Mouse (Mus musculus): ENCODE measurements at regions not wholly inside any gene's neighbourhood (a gene's known extent, or its start where the extent isn't known, plus 50 kb on each side); places are given as distances from the start of the nearest gene placed in this dataset.

DNA sequence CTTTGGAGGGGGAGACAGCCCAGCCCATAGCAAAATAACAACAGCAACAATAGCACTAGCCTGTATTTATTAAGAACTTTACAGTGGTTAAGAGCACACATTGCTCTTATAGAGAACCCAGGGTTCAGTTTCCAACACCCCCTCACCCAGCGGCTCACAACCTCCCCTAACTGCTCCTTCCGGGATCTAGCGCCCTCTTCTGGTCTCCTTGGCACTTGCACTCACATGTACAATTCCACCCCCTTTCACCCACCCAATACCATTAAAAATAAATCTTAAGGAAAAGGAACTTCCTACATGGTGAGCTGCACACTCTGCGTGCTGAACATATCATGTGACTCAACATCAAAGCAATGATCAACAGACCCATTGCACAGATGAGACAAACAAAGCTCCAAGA lies 261.5 kb upstream of the Irx3 start:
- H3K4me2 ChIP-seq (replicated peaks; ENCODE audit: low read depth, low read length), result no peak overlapping the region
- no peak overlapping the region for H3K27ac ChIP-seq (ENCODE audit: low read length)
- H3K4me3 ChIP-seq (ENCODE audit: low read length), result no peak overlapping the region
- H3K36me3 ChIP-seq (ENCODE audit: insufficient read depth, low read length), result no peaks in the 10 kb centered on the region
- 72% methylated on average over 4 of the region's 4 CpGs for WGBS
- no peaks in the 10 kb centered on the region for H3K9me3 ChIP-seq (ENCODE audit: low read length)
- no peak overlapping the region for H3K9ac ChIP-seq (replicated peaks; ENCODE audit: low read length)
- H3K27me3 ChIP-seq (ENCODE audit: insufficient read depth, low read length), result peaks cover 28% of the 10 kb centered on the region
- H3K4me1 ChIP-seq (ENCODE audit: insufficient read depth, low read length), result peaks cover 20% of the 10 kb centered on the region
- no peak for ATAC-seq (ENCODE audit: low FRiP score, low TSS enrichment)

DNA sequence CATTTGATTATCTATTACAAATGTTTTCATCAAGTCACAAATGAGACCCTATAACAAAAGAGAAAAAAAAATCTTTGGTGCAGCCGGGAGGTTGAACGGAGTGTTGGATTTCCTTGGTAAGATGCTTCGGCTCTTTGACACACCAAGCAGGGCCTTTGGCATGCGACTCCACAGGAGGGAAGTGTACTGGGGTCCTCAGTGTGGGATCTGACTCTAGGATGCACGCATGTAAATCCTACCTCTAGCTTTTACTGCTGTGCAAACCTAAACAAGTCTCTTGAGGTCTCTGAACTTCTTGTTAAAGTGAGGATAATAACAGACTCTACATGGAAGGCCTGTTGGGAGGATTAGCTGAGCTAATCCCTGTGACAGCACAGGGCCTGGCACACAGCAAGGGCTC lies 257.6 kb upstream of the Irx3 start:
- Histone ChIP-seq H3K4me2 (replicated peaks; ENCODE audit: low read depth, low read length) (no peak overlapping the region), H3K27me3 (ENCODE audit: insufficient read depth, low read length) (peaks cover 20% of the 10 kb centered on the region; the same call in 1 of the 2 replicates), H3K27ac (ENCODE audit: low read length) (no peak overlapping the region), H3K9me3 (ENCODE audit: low read length) (no peaks in the 10 kb centered on the region), H3K9ac (replicated peaks; ENCODE audit: low read length) (no peak overlapping the region), H3K36me3 (ENCODE audit: insufficient read depth, low read length) (no peaks in the 10 kb centered on the region), H3K4me3 (ENCODE audit: low read length) (no peak overlapping the region), H3K4me1 (ENCODE audit: insufficient read depth, low read length) (peaks cover 8% of the 10 kb centered on the region)
- ATAC-seq (ENCODE audit: low FRiP score, low TSS enrichment), result no peak
- 85% methylated on average over 5 of the region's 5 CpGs for WGBS

- no peak overlapping the region for H3K9ac ChIP-seq (replicated peaks; ENCODE audit: low read length)
- peaks cover 17% of the 10 kb centered on the region; the same call in 1 of the 2 replicates for H3K27me3 ChIP-seq (ENCODE audit: insufficient read depth, low read length)
- WGBS, result 61% methylated on average over 10 of the region's 10 CpGs
- ATAC-seq (ENCODE audit: low FRiP score, low TSS enrichment), result no peak
- no peak overlapping the region for H3K4me2 ChIP-seq (replicated peaks; ENCODE audit: low read depth, low read length)
- H3K36me3 ChIP-seq (ENCODE audit: insufficient read depth, low read length), result no peaks in the 10 kb centered on the region
- no peak overlapping the region for H3K4me3 ChIP-seq (ENCODE audit: low read length)
- H3K27ac ChIP-seq (ENCODE audit: low read length), result no peak overlapping the region
- peaks cover 2% of the 10 kb centered on the region; the same call in 1 of the 2 replicates for H3K9me3 ChIP-seq (ENCODE audit: low read length)
- peaks cover 3% of the 10 kb centered on the region; the same call in 1 of the 2 replicates for H3K4me1 ChIP-seq (ENCODE audit: insufficient read depth, low read length)
Measured at GRCm38 (mm10) chr8:92058953-92059352, 257.1 kb upstream of the Irx3 start.

- no peak overlapping the region for H3K27ac ChIP-seq (ENCODE audit: low read length)
- no peaks in the 10 kb centered on the region for H3K36me3 ChIP-seq (ENCODE audit: insufficient read depth, low read length)
- H3K9ac ChIP-seq (replicated peaks; ENCODE audit: low read length), result no peak overlapping the region
- H3K4me3 ChIP-seq (ENCODE audit: low read length), result no peak overlapping the region
- ATAC-seq (ENCODE audit: low FRiP score, low TSS enrichment), result no peak
- 60% methylated on average over 8 of the region's 8 CpGs for WGBS
- peaks cover 6% of the 10 kb centered on the region for H3K9me3 ChIP-seq (ENCODE audit: low read length)
- H3K4me2 ChIP-seq (replicated peaks; ENCODE audit: low read depth, low read length), result no peak overlapping the region
- H3K27me3 ChIP-seq (ENCODE audit: insufficient read depth, low read length), result peaks cover 15% of the 10 kb centered on the region; the same call in 1 of the 2 replicates
- H3K4me1 ChIP-seq (ENCODE audit: insufficient read depth, low read length), result no peaks in the 10 kb centered on the region
Measured at GRCm38 (mm10) chr8:92057857-92058256, 256.0 kb upstream of the Irx3 start.

DNA sequence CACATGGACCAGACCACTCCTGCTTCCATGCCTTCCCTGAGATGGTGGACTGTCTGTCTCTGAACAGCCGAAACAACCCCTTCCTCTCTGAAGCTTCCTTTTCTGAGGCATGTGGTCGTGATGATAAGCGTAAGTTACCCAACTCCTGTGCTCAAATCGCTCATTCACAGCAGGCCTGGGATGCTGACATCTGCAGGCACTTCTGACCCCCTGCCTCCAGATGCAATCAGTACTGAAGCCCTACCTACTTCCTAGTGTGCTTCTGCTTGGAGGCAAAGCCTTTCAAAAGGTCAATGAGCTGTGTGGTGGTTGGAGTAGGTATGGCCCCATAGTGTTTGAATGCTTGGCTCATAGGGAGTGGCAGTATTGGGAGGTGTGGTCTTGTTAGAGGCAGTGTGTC lies 253.7 kb upstream of the Irx3 start:
- WGBS, result 86% methylated on average over 4 of the region's 4 CpGs

GRCm38 (mm10) chr8:92044695-92045094 lies 242.8 kb upstream of the Irx3 start:
- H3K4me3 ChIP-seq (ENCODE audit: low read length), result no peak overlapping the region
- no peak overlapping the region for H3K9ac ChIP-seq (replicated peaks; ENCODE audit: low read length)
- H3K27ac ChIP-seq (ENCODE audit: low read length), result no peak overlapping the region
- H3K4me1 ChIP-seq (ENCODE audit: insufficient read depth, low read length), result no peaks in the 10 kb centered on the region
- H3K27me3 ChIP-seq (ENCODE audit: insufficient read depth, low read length), result peaks cover 3% of the 10 kb centered on the region; the same call in 1 of the 2 replicates
- no peak for ATAC-seq (ENCODE audit: low FRiP score, low TSS enrichment)
- 75% methylated on average over 3 of the region's 3 CpGs for WGBS
- no peak overlapping the region for H3K4me2 ChIP-seq (replicated peaks; ENCODE audit: low read depth, low read length)
- peaks cover 4% of the 10 kb centered on the region; the same call in 1 of the 2 replicates for H3K9me3 ChIP-seq (ENCODE audit: low read length)
- H3K36me3 ChIP-seq (ENCODE audit: insufficient read depth, low read length), result no peaks in the 10 kb centered on the region

More for the DNA sequence above, 253.7 kb upstream of the Irx3 start:
- peaks cover 6% of the 10 kb centered on the region for H3K9me3 ChIP-seq (ENCODE audit: low read length)
- ATAC-seq (ENCODE audit: low FRiP score, low TSS enrichment), result no peak
- H3K27me3 ChIP-seq (ENCODE audit: insufficient read depth, low read length), result peaks cover 9% of the 10 kb centered on the region; the same call in 1 of the 2 replicates
- H3K36me3 ChIP-seq (ENCODE audit: insufficient read depth, low read length), result no peaks in the 10 kb centered on the region
- H3K4me2 ChIP-seq (replicated peaks; ENCODE audit: low read depth, low read length), result no peak overlapping the region
- H3K9ac ChIP-seq (replicated peaks; ENCODE audit: low read length), result no peak overlapping the region
- H3K27ac ChIP-seq (ENCODE audit: low read length), result no peak overlapping the region
- H3K4me3 ChIP-seq (ENCODE audit: low read length), result no peak overlapping the region
- H3K4me1 ChIP-seq (ENCODE audit: insufficient read depth, low read length), result no peaks in the 10 kb centered on the region

- Histone ChIP-seq H3K27ac (ENCODE audit: low read length) (no peak overlapping the region), H3K9ac (replicated peaks; ENCODE audit: low read length) (no peak overlapping the region), H3K36me3 (ENCODE audit: insufficient read depth, low read length) (no peaks in the 10 kb centered on the region), H3K4me2 (replicated peaks; ENCODE audit: low read depth, low read length) (no peak overlapping the region), H3K9me3 (ENCODE audit: low read length) (peaks cover 4% of the 10 kb centered on the region; the same call in 1 of the 2 replicates), H3K27me3 (ENCODE audit: insufficient read depth, low read length) (peaks cover 3% of the 10 kb centered on the region; the same call in 1 of the 2 replicates), H3K4me1 (ENCODE audit: insufficient read depth, low read length) (no peaks in the 10 kb centered on the region), H3K4me3 (ENCODE audit: low read length) (no peak overlapping the region)
- WGBS, result 5% methylated on average over 6 of the region's 6 CpGs
- no peak for ATAC-seq (ENCODE audit: low FRiP score, low TSS enrichment)
Measured at GRCm38 (mm10) chr8:92042951-92043350, 241.1 kb upstream of the Irx3 start.

DNA sequence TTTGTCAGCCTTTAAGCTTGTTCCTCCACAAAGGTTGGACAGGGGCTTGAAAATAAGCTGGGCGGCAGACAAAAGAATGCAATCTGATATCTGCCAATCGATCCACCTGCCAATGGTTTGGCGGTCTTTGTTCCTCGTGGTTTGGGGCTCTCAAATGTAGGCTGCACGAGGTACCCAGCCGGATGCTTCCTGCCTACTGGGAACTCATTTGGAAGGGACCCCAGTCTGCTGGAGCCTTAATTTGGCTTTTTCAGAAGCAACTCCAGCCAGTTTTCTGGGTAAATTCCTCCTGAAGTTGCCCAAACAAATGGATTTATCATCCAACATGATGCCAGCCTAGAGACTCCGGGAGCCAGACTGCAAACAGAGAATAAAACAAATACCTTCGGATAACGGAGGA lies 228.1 kb upstream of the Irx3 start:
- H3K27ac ChIP-seq (ENCODE audit: low read length), result no peak overlapping the region
- H3K4me2 ChIP-seq (replicated peaks; ENCODE audit: low read depth, low read length), result no peak overlapping the region
- H3K36me3 ChIP-seq (ENCODE audit: insufficient read depth, low read length), result no peaks in the 10 kb centered on the region
- 47% methylated on average over 9 of the region's 9 CpGs for WGBS
- no peak for ATAC-seq (ENCODE audit: low FRiP score, low TSS enrichment)
- H3K4me1 ChIP-seq (ENCODE audit: insufficient read depth, low read length), result no peaks in the 10 kb centered on the region
- peaks cover 41% of the 10 kb centered on the region for H3K27me3 ChIP-seq (ENCODE audit: insufficient read depth, low read length)
- H3K9me3 ChIP-seq (ENCODE audit: low read length), result no peaks in the 10 kb centered on the region
- H3K9ac ChIP-seq (replicated peaks; ENCODE audit: low read length), result no peak overlapping the region
- H3K4me3 ChIP-seq (ENCODE audit: low read length), result no peak overlapping the region

DNA sequence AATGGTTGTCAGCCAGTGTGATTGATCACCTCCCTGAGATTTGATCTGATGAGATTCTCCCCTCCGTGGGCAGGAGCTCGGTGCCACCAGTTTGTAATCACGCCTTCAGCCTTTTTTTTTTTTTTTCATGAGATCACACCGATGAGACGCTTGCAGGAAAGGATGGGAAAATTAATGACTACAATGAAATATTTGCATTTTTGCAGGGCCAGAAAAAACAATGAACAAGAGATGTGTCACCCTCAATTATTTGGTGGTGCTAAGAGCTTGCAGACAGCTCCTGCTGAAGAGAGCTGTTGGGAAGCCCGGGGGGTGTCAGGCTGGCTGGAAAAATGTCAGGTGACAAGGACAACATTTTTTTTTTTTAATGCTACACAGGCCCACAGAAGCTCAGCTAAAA lies 227.6 kb upstream of the Irx3 start:
- no peaks in the 10 kb centered on the region for H3K9me3 ChIP-seq (ENCODE audit: low read length)
- 12% methylated on average over 6 of the region's 6 CpGs for WGBS
- no peak overlapping the region for H3K4me2 ChIP-seq (replicated peaks; ENCODE audit: low read depth, low read length)

DNA sequence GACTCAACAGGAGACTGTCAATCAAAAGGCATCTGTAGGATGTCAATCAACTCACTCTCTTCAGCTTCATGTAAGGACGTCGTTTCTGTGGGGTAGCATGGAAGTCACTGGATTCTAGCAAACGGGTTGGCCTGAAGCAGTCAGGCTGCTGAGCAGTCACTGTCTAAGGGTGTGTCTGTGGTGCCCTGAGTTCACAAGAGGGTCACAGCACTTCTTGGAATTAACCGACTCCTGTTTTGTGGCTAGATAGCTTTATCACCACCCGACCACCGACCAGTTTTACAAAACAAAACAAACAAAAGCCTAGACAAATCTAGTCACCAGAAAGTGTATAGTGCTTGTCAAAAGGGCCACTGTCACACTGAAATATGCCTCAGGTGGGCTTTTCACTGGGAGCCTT lies 226.4 kb upstream of the Irx3 start:
- 20% methylated on average over 6 of the region's 6 CpGs for WGBS
- no peaks in the 10 kb centered on the region for H3K9me3 ChIP-seq (ENCODE audit: low read length)
- no peaks in the 10 kb centered on the region for H3K36me3 ChIP-seq (ENCODE audit: insufficient read depth, low read length)
- no peak for ATAC-seq (ENCODE audit: low FRiP score, low TSS enrichment)
- no peak overlapping the region for H3K4me3 ChIP-seq (ENCODE audit: low read length)
- peaks cover 55% of the 10 kb centered on the region for H3K27me3 ChIP-seq (ENCODE audit: insufficient read depth, low read length)
- peaks cover 4% of the 10 kb centered on the region; the same call in 1 of the 2 replicates for H3K4me1 ChIP-seq (ENCODE audit: insufficient read depth, low read length)
- H3K27ac ChIP-seq (ENCODE audit: low read length), result no peak overlapping the region
- H3K9ac ChIP-seq (replicated peaks; ENCODE audit: low read length), result no peak overlapping the region
- no peak overlapping the region for H3K4me2 ChIP-seq (replicated peaks; ENCODE audit: low read depth, low read length)

More for the DNA sequence above, 227.6 kb upstream of the Irx3 start:
- Histone ChIP-seq H3K9ac (replicated peaks; ENCODE audit: low read length) (no peak overlapping the region), H3K27ac (ENCODE audit: low read length) (no peak overlapping the region), H3K36me3 (ENCODE audit: insufficient read depth, low read length) (no peaks in the 10 kb centered on the region), H3K27me3 (ENCODE audit: insufficient read depth, low read length) (peaks cover 44% of the 10 kb centered on the region), H3K4me3 (ENCODE audit: low read length) (no peak overlapping the region), H3K4me1 (ENCODE audit: insufficient read depth, low read length) (no peaks in the 10 kb centered on the region)
- ATAC-seq (ENCODE audit: low FRiP score, low TSS enrichment), result no peak

Data from kidney, embryonic 16.5 days (tissue).